Mouse (Mus musculus): ENCODE measurements around the gene B020004J07Rik.

- TF ChIP-seq USF2 (conservative IDR thresholded peaks at IDR 0.05; ENCODE audit: low read depth, low read length) (no peak), CTCF (conservative IDR thresholded peaks at IDR 0.05 in 1 of 2, IDR thresholded peaks at IDR 0.05 in 1 of 2; ENCODE audit: low read depth in 2 of 2, low read length in 2 of 2) (no peak), EP300 (IDR thresholded peaks at IDR 0.05; ENCODE audit: low read length) (no peak), E2F4 (IDR thresholded peaks at IDR 0.05; ENCODE audit: insufficient replicate concordance, low read depth, low read length) (no peak), MAFK (IDR thresholded peaks at IDR 0.05; ENCODE audit: insufficient replicate concordance, low read length) (no peak), TBP (conservative IDR thresholded peaks at IDR 0.05; ENCODE audit: low read depth, low read length) (no peak), MAZ (IDR thresholded peaks at IDR 0.05; ENCODE audit: low read depth, low read length) (no peak), KAT2A (IDR thresholded peaks at IDR 0.05; ENCODE audit: insufficient replicate concordance, low read length) (no peak), USF1 (IDR thresholded peaks at IDR 0.05; ENCODE audit: low read depth, low read length) (no peak)
Observed at GRCm38 (mm10) chr4:101883641-101884040, 39.8 kb upstream of the B020004J07Rik start.
